Mouse (Mus musculus): ENCODE measurements at regions not wholly inside any gene's neighbourhood (a gene's known extent, or its start where the extent isn't known, plus 50 kb on each side); places are given as distances from the start of the nearest gene placed in this dataset.

- no peak for DNase-seq
Observed at GRCm38 (mm10) chr15:97577196-97577595, 128.4 kb downstream of the Rpap3 start.

DNA sequence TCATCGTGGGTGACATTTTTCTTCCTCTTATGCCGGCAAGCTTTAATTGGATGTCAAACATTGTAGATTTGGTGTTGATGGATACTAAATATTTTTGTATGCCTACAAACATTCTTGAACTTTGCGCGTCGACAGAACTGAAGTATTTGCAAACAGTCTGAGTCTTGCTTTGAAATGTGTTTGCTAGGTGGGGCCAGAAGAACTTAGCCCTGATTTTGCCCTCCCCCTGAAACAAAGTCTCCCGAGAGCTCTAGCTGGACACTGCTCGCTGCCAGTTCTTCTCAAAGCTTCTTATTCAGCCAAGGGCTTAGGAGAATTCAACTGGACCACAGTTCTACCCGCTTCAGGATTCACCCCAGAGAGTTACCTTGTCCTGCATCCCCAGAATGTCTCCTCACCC lies 133.0 kb downstream of the Rpap3 start:
- DNase-seq: no peak

GRCm38 (mm10) chr15:97571885-97572284 lies 133.7 kb downstream of the Rpap3 start:
- no peak for DNase-seq

- DNase-seq: no peak
Observed at GRCm38 (mm10) chr15:97560096-97560495, 145.5 kb downstream of the Rpap3 start.

DNA sequence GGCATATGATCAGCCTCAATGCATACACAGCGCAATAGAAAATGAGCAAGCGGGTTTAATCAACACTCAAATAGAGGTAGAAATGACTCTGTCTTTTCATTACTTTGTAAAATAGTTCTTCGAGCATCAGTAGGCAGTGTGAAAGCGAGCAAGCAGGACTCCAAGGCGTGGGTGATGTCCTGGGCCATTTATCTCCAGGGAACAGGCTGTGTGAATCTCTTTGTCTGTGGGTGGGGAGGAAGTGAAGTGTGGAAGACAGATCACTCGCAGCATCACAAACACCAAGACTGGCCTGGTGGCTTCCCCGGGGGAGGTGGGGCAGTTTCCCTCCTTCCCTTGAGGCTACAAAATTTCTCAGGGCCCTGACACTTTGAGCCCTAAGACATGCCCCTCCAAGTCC lies 146.9 kb downstream of the Rpap3 start:
- DNase-seq: no peak

DNA sequence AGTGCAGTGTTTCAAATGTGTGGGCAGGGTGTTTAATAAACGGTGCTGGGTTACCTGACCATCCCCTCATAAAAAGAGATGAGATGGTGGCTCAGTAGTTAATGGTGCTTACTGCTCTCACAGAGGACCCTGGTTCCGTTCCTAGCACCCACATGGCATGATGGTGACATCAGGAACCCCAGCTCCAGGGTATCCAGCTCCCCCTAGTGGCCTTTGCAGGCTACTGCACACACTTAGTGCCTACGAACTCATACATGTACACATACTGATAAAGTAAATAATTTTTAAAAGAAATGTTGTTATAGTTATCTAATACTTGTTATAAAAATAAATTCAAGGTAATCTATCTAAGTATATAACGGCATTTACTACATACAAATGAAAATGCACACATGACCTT lies 157.3 kb downstream of the Rpap3 start:
- DNase-seq: no peak

DNA sequence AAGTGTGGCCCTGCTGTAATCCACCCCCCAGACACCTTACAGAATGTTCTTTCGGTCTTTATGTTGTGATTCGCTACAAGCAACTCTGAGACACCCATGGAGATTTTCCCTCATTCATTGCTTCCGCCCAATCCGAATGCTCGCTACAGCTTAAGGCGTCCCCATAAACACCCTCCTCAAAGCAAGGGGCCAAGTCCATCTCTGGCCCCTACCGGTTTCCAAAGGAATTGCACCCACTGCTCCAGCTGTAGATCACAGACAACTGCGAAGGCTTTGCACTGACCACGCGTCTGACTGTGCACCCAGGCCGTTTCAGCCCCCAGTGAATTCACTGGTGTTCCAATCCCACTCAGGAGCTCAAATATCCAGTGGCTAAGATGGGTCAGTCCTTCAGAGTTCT lies 160.6 kb downstream of the Rpap3 start:
- no peak for DNase-seq

- DNase-seq: no peak
Observed at GRCm38 (mm10) chr15:97541646-97542045, 164.0 kb downstream of the Rpap3 start.

DNA sequence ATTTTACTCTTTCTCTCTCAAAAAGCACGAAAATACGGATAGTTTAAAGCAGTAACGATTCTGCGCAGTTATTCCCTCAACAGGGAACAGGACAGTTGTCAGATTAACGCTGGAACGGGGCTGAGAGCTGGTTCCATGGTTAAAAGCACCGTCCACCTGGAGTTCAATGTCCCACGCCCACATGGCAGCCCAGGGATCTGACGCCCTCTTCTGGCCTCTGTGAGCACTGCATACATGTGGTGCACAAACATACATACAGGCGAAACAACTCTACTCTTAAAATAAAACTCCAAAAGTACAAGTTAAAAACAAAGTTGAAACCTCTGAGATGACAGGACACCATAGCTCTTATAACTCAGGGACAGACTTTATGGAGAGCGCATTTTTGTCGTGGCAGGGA lies 169.5 kb downstream of the Rpap3 start:
- DNase-seq: no peak

DNA sequence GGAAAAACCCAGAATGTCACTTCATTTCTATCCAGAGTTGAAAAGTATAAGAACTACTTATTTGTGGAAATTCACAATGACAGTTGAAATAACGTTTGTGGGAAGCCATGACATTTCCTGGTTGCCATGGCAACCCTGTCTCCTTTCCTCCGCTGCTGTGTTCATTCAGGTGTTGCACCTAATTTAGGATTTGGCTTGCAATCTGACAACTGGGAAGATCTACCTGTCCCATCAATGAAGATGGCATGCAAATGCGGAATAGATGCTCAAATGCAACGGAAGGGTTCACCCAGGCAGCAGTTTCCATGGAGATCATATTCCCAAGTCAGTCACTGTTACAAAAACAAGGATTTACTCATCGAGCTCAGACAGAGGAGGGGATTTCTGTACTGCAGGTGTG lies 170.7 kb downstream of the Rpap3 start:
- no peak for DNase-seq

DNA sequence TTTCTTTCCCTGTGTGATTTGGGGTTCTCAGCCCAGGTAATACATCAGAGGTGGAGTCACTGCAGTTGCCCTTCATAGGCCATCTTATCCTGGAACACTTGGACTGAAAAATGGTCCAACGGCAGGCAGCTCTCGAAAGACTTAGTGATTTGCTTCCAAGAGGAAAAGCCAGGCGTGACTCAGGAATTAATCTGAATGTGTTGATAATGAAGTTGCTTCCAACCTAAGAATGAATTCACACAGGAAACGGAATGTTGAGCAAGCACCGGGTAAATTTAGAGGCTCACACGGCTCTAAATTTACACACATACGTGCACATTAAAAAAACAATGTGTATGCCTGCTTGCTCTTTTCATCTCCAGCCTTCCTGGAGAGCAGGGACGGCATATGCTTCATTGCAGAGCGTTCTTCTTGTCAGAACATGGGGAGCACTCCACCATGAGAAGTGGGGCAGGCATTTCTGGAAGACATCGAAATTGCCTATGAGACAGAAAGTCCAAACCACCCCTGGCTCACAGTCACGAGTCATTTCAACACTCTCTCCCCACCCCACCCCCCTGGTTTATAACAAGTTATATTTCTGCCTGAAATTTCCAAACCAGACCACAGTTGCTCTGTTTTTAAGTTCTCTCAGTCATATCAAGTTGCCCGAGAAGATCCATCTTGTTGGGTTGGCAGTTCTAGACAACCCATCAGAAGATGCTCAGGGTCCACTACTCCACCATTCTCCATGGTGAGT lies 171.9 kb downstream of the Rpap3 start:
- no peak for DNase-seq

GRCm38 (mm10) chr15:97532346-97532910 lies 173.2 kb downstream of the Rpap3 start:
- DNase-seq: no peak

DNA sequence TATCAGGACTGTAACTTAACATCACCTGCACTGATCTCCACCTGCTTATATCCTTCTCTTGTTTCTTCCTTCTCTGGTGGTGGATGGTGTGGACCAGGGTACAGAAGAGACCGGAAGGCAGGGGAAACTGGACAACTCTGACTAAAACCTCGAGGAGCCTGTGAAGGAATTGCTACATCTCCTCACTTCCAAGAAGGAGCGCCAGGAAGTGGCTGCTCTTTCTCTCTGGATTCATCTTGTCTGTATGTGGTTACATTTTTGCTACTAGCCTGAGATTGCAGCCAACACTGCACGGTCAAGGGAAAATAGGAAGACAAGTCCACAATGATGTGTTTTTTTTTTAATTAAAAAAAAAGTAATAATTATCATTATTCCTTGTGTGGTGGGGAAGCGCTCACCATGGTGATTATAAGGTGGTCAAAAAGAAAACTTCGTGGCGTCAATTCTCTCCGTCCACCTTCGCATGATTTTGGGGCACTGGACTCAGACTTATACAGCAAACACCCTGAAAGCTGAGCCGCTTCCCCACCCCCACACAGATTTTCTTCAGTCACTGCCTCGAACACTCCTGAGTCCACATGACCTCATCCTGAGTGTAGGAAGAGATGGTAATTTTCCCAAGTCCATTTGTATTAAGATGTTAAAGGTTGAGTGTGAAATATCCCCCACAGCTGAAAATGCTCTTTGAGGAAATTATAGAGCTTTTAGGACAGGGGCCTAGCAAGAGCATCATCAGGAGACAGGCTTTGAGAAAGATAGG lies 177.2 kb downstream of the Rpap3 start:
- no peak for DNase-seq

DNA sequence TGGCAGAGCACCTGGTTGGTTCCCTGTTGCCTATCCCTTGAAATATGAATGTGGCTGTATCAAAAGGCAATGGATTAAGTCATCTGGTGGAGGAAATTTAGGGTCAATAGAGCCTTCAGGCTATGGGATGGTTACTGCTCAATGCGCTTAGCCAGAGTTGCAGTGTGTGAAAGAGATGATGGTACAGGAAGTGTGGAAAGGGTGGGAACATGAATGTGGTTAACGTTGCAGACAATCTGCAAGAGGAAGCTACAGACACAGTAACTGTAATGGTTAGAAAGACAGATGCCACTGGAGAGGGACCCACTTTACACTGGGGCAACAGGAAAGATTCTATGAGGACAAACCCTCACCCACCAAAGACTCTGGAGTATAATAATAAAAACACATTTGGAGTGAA lies 185.2 kb downstream of the Rpap3 start:
- DNase-seq: no peak

DNA sequence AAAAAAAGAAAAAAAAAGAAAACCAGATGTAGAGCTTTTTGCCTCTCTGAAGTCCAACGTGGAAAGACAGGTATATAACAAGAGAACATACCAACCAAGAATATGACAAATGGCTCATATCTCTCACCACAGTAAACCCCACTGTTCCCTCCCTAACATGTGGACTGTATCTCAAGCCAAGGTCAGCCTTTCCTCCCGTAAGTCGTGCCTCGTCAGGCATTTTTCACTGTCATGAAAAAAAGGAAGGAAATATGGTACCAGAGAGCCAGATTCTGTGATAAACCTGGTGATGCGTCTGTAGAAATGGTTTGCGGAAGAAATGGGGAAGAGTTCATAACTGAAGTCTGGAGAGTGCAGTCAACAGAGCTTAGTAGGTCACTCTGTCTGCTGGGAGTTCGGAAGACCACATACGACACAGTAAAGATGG lies 185.7 kb downstream of the Rpap3 start:
- no peak for DNase-seq

- DNase-seq: no peak
Observed at GRCm38 (mm10) chr15:97517926-97518325, 187.7 kb downstream of the Rpap3 start.

- DNase-seq: no peak
Observed at GRCm38 (mm10) chr15:97517188-97517587, 188.4 kb downstream of the Rpap3 start.

- no peak for DNase-seq
Observed at GRCm38 (mm10) chr15:97515773-97516172, 189.9 kb downstream of the Rpap3 start.

GRCm38 (mm10) chr15:97507656-97508306 lies 197.8 kb downstream of the Rpap3 start:
- no peak for DNase-seq

DNA sequence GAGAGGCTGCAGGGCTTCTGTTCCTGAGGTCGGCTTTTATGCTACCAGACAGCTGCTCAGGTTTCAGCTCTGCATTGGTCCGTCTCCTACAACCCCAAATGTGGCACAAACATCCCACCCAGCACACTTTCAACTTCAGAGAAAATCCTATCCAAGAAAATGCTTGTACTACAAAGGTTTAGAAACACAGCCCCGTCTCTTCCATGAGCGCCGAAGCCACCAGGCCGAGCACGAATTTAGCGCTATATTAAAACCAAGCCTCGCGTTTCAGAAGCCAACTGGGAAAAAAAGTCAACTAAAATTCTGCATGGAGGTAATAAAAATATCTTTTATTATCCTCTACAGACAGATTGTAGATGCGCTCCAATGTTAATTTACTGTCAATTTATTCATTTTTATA lies 198.4 kb downstream of the Rpap3 start:
- DNase-seq: no peak

GRCm38 (mm10) chr15:97505715-97506114 lies 199.9 kb downstream of the Rpap3 start:
- no peak for DNase-seq

GRCm38 (mm10) chr15:97504325-97504724 lies 201.3 kb downstream of the Rpap3 start:
- no peak for DNase-seq

DNA sequence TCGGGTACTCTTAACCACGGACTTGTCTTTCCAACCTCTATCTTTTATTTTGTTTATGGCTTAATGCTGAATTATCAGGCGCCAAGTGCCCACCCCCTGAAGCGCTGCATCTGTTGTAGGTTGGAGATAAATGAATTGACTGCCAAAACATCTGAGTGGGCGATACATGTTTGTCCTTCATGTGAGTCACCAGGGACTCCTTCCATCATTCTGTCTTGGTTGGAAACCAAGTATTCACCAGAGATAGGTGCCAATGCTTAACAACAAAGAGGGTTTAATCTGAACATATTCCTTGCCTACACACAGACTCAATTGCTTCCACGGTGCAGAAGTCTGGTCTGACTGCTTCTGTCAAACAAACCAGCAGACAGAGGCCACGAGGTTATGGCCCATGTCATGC lies 203.6 kb downstream of the Rpap3 start:
- DNase-seq: no peak
